Mouse (Mus musculus) midbrain, embryonic 11.5 days (tissue): Measurements from ENCODE around the gene Gmnn. TPM values are rescaled to one million over a fixed set of nuclear protein-coding genes. Genes with fewer than 3 reads are reported as not detected.

Experiments
- ATAC-seq: fragments of 200-750 bp; cut with Nextera tagmentation; 2 replicates; pipeline ENCODE4 v1.8.0; 2017; ENCODE audit warnings: moderate TSS enrichment, moderate library complexity; ENCODE audit not compliant: low FRiP score
- DNase-seq: peaks from one replicate; pipeline ENCODE4 v3.0.0; 2015; ENCODE audit warnings: low spot score; ENCODE audit errors: missing footprints
- H3K27ac ChIP-seq: fragments of 300-500 bp; sonication (generic); 2 replicates; pipeline ENCODE4 v1.5.1; 2014; ENCODE audit warnings: low read depth, low read length
- H3K27me3 ChIP-seq: fragments of 300-500 bp; sonication (generic); 2 replicates; pipeline ENCODE4 v1.6.1; 2014; ENCODE audit warnings: mild to moderate bottlenecking, low read length, moderate library complexity, mixed read lengths; ENCODE audit not compliant: control insufficient read depth, insufficient read depth
- H3K36me3 ChIP-seq: fragments of 300-500 bp; sonication (generic); 2 replicates; pipeline ENCODE4 v1.6.1; 2014; ENCODE audit warnings: mild to moderate bottlenecking, low read length, moderate library complexity, mixed read lengths; ENCODE audit not compliant: control insufficient read depth, insufficient read depth
- H3K4me1 ChIP-seq: fragments of 300-500 bp; sonication (generic); 2 replicates; pipeline ENCODE4 v1.6.1; 2014; ENCODE audit warnings: low read length; ENCODE audit not compliant: control insufficient read depth, insufficient read depth
- H3K4me2 ChIP-seq: fragments of 300-500 bp; sonication (generic); 2 replicates; pipeline ENCODE4 v1.6.1; 2014; ENCODE audit warnings: mild to moderate bottlenecking, moderate library complexity
- H3K4me3 ChIP-seq: fragments of 300-500 bp; sonication (generic); 2 replicates; pipeline ENCODE4 v1.5.1; 2014; ENCODE audit warnings: low read depth, low read length
- H3K9ac ChIP-seq: fragments of 300-500 bp; sonication (generic); 2 replicates; pipeline ENCODE4 v1.6.1; 2014; ENCODE audit warnings: low read length
- H3K9me3 ChIP-seq: fragments of 300-500 bp; sonication (generic); 2 replicates; pipeline ENCODE4 v1.6.1; 2016; ENCODE audit warnings: low read length; ENCODE audit not compliant: control insufficient read depth
- WGBS: fragments of 180-500 bp; shearing (Covaris S2); extraction: QIAGEN DNeasy Blood & Tissue Kit; methylation state at CpG from one replicate; pipeline ENCODE4 v1.1.7; 2014; 5-methylcytosine and 5-hydroxymethylcytosine counted together
- polyA plus RNA-seq: library from polyadenylated mRNA; unstranded; fragments of >200 nt; fragmentation: Nextera tagmentation; extraction: Ambion mirVana; gene quantifications from 2 replicates; pipeline ENCODE4 v1.2.1, GENCODE M21; 2014

Gmnn gene
- 145 and 152 TPM in 2 replicates for polyA plus RNA-seq

GRCm38 (mm10) chr13:24761403-24762227 is at the start of gene Gmnn:
Gmnn (minus strand) TSS chr13:24761923.
- peak within 1 kb of the TSS; percentile 84 for H3K9ac ChIP-seq
- under 1% methylated on average over 77 of the region's 79 CpGs for WGBS
- H3K27ac ChIP-seq: peak within 1 kb of the TSS; percentile 88
- no peaks in the 10 kb centered on the region; the same call in 1 of the 2 replicates for H3K36me3 ChIP-seq
- ATAC-seq (peak; percentile 98), DNase-seq (peak; percentile 99)
- H3K4me3 ChIP-seq: peak within 1 kb of the TSS; percentile 73
- H3K4me2 ChIP-seq: peak within 1 kb of the TSS; percentile 48
- no peaks in the 10 kb centered on the region for H3K27me3 ChIP-seq
- peaks cover 8% of the 10 kb centered on the region for H3K4me1 ChIP-seq
- no peaks in the 10 kb centered on the region for H3K9me3 ChIP-seq

GRCm38 (mm10) chr13:24806079-24806478 is 44.4 kb upstream of the Gmnn start:
- Histone ChIP-seq H3K4me3 (no peak overlapping the region), H3K4me2 (no peak overlapping the region), H3K27ac (no peak overlapping the region), H3K36me3 (peaks cover 13% of the 10 kb centered on the region), H3K4me1 (peaks cover 12% of the 10 kb centered on the region), H3K9me3 (no peaks in the 10 kb centered on the region), H3K9ac (no peak overlapping the region), H3K27me3 (no peaks in the 10 kb centered on the region)
- no peak for DNase-seq
- ATAC-seq: no peak

GRCm38 (mm10) chr13:24803196-24803595 is 41.5 kb upstream of the Gmnn start:
- Histone ChIP-seq H3K4me1 (peaks cover 12% of the 10 kb centered on the region), H3K27me3 (no peaks in the 10 kb centered on the region), H3K4me3 (peak overlapping the region; percentile 99), H3K4me2 (peak overlapping the region; percentile 90), H3K27ac (no peak overlapping the region), H3K9ac (peak overlapping the region; percentile 96), H3K36me3 (no peaks in the 10 kb centered on the region), H3K9me3 (no peaks in the 10 kb centered on the region)
- 22% methylated on average over 2 of the region's 2 CpGs for WGBS
- DNase-seq: peak; percentile 86
- ATAC-seq: no peak

- Histone ChIP-seq H3K9ac (peak overlapping the region; percentile 96), H3K27ac (no peak overlapping the region; the same call in 1 of the 2 replicates), H3K36me3 (no peaks in the 10 kb centered on the region), H3K27me3 (no peaks in the 10 kb centered on the region), H3K4me1 (peaks cover 12% of the 10 kb centered on the region), H3K4me2 (peak overlapping the region; percentile 90), H3K9me3 (no peaks in the 10 kb centered on the region), H3K4me3 (peak overlapping the region; percentile 99)
- DNase-seq (peak; percentile 91), ATAC-seq (no peak)
- WGBS: under 1% methylated on average over 26 of the region's 26 CpGs
Observed at GRCm38 (mm10) chr13:24802131-24802691, 40.5 kb upstream of the Gmnn start.

- Histone ChIP-seq H3K27me3 (no peaks in the 10 kb centered on the region), H3K4me2 (peak within 1 kb of the TSS; percentile 90), H3K9me3 (no peaks in the 10 kb centered on the region), H3K36me3 (no peaks in the 10 kb centered on the region), H3K9ac (peak within 1 kb of the TSS; percentile 96), H3K4me1 (peaks cover 12% of the 10 kb centered on the region), H3K4me3 (peak within 1 kb of the TSS; percentile 99), H3K27ac (peak within 1 kb of the TSS; percentile 98)
- ATAC-seq (peak; percentile 71), DNase-seq (no peak)
- WGBS: 1% methylated on average over 68 of the region's 74 CpGs
Observed at GRCm38 (mm10) chr13:24801308-24801921, 39.7 kb upstream of the Gmnn start, which contains the start of gene BC005537. BC005537 (plus strand) TSS chr13:24801657.

- Histone ChIP-seq H3K36me3 (no peaks in the 10 kb centered on the region), H3K4me3 (peak overlapping the region; percentile 99), H3K27me3 (no peaks in the 10 kb centered on the region), H3K4me1 (peaks cover 12% of the 10 kb centered on the region), H3K9me3 (no peaks in the 10 kb centered on the region), H3K9ac (peak overlapping the region; percentile 96), H3K4me2 (peak overlapping the region; percentile 90), H3K27ac (peak overlapping the region; percentile 98)
- peak; percentile 97 for ATAC-seq
- under 1% methylated on average over 42 of the region's 42 CpGs for WGBS
- peak; percentile 99 for DNase-seq
Observed at GRCm38 (mm10) chr13:24800674-24801307, 39.1 kb upstream of the Gmnn start.

GRCm38 (mm10) chr13:24799925-24800673 is 38.4 kb upstream of the Gmnn start:
- Histone ChIP-seq H3K36me3 (no peaks in the 10 kb centered on the region), H3K9ac (peak overlapping the region; percentile 31), H3K27me3 (no peaks in the 10 kb centered on the region), H3K4me2 (peak overlapping the region; percentile 67), H3K9me3 (no peaks in the 10 kb centered on the region), H3K4me3 (peak overlapping the region; percentile 99), H3K4me1 (peaks cover 12% of the 10 kb centered on the region), H3K27ac (0 out of 2 replicates have a peak overlapping the region, but pooled peaks have one; percentile 0)
- ATAC-seq: peak; percentile 14
- DNase-seq: peak; percentile 94
- WGBS: under 1% methylated on average over 31 of the region's 31 CpGs

GRCm38 (mm10) chr13:24799378-24799777 is 37.7 kb upstream of the Gmnn start:
- no peaks in the 10 kb centered on the region for H3K36me3 ChIP-seq
- ATAC-seq: no peak
- H3K27ac ChIP-seq: no peak overlapping the region
- no peaks in the 10 kb centered on the region for H3K27me3 ChIP-seq
- DNase-seq: no peak
- H3K9ac ChIP-seq: peak overlapping the region; percentile 31; the same call in 1 of the 2 replicates
- no peak overlapping the region; the same call in 1 of the 2 replicates for H3K4me3 ChIP-seq
- H3K4me2 ChIP-seq: peak overlapping the region; percentile 67; the same call in 1 of the 2 replicates
- peaks cover 12% of the 10 kb centered on the region for H3K4me1 ChIP-seq
- 78% methylated on average over 5 of the region's 5 CpGs for WGBS
- no peaks in the 10 kb centered on the region for H3K9me3 ChIP-seq
